ENCODE assay signal across 8 mouse cellular contexts in genomic region chr1:153173276-153173675, GRCm38 (mm10). TPM values are rescaled to one million over a fixed set of nuclear protein-coding genes. Genes with fewer than 3 reads are reported as not detected.
DNase-seq lines count a peak whose midpoint lies in the region; ATAC-seq and TF ChIP-seq lines count a peak whose summit lies in the region.
"Had no signal": no experiment of that assay in that cellular context is flagged by ENCODE, and none has a peak within 500 bp of the region (broad histone marks: within the 10 kb centered on the region; RNA-seq: fewer than 3 reads in every experiment).

No protein-coding gene starts in this region.

- DNase-seq in lung, adult 18-20 months: no peak
- peak; percentile 91 for DNase-seq in adrenal gland, postnatal 14 days
- peak; percentile 46 to 51 for DNase-seq in heart, postnatal 10 days
- peak; percentile 79 for DNase-seq in skeletal muscle tissue, adult 2 months (ENCODE audit: low read depth, low spot score)
- DNase-seq in spleen, postnatal 14 days (ENCODE audit: low spot score in 2 of 2): no peak
- DNase-seq: spleen, adult 18-20 months had no signal

- no peak overlapping the region for H3K9ac ChIP-seq in lung, embryonic 16.5 days (ENCODE audit: low read length)
- H3K9ac ChIP-seq in intestine, postnatal 0 days (ENCODE audit: low read depth, low read length): no peak overlapping the region

- peak overlapping the region; percentile 92 for H3K27ac ChIP-seq in lung, embryonic 16.5 days (ENCODE audit: low read length)
- H3K27ac ChIP-seq in intestine, postnatal 0 days (ENCODE audit: low read depth, low read length): no peak overlapping the region

- 30% methylated on average over 3 of the region's 3 CpGs for WGBS in lung, embryonic 16.5 days
- 76% methylated on average over 3 of the region's 3 CpGs for WGBS in intestine, postnatal 0 days

- no peaks in the 10 kb centered on the region for H3K9me3 ChIP-seq in lung, embryonic 16.5 days (ENCODE audit: control insufficient read depth, low read length)
- no peaks in the 10 kb centered on the region for H3K9me3 ChIP-seq in intestine, postnatal 0 days (ENCODE audit: control insufficient read depth)

- H3K4me1 ChIP-seq in lung, embryonic 16.5 days (replicated peaks; ENCODE audit: control insufficient read depth, insufficient read depth, low read length): peaks cover 24% of the 10 kb centered on the region
- no peaks in the 10 kb centered on the region for H3K4me1 ChIP-seq in intestine, postnatal 0 days (replicated peaks; ENCODE audit: control insufficient read depth, insufficient read depth, low read length)

- intact Hi-C loops in heart, postnatal 10 days (cut with DNase I): no loop called here

- no peak overlapping the region for H3K4me3 ChIP-seq in lung, embryonic 16.5 days (ENCODE audit: low read length)
- no peak overlapping the region for H3K4me3 ChIP-seq in intestine, postnatal 0 days (ENCODE audit: low read depth, low read length)

- ATAC-seq in lung, embryonic 16.5 days (ENCODE audit: low read depth): peak; percentile 46; the same call in 1 of the 2 replicates
- no peak for ATAC-seq in intestine, postnatal 0 days

- no peak overlapping the region for H3K4me2 ChIP-seq in lung, embryonic 16.5 days (ENCODE audit: low read depth, low read length)
- no peak overlapping the region for H3K4me2 ChIP-seq in intestine, postnatal 0 days (replicated peaks; ENCODE audit: low read depth)

- no peak for TF ChIP-seq CTCF in intestine, postnatal 0 days (IDR thresholded peaks at IDR 0.05; ENCODE audit: low read depth)

- no peaks in the 10 kb centered on the region for H3K36me3 ChIP-seq in lung, embryonic 16.5 days (ENCODE audit: control insufficient read depth, insufficient read depth, low read length)
- H3K36me3 ChIP-seq in intestine, postnatal 0 days (ENCODE audit: control insufficient read depth, insufficient read depth): no peaks in the 10 kb centered on the region

- no peaks in the 10 kb centered on the region for H3K27me3 ChIP-seq in lung, embryonic 16.5 days (ENCODE audit: control insufficient read depth, insufficient read depth, low read depth, low read length)
- no peaks in the 10 kb centered on the region for H3K27me3 ChIP-seq in intestine, postnatal 0 days (replicated peaks; ENCODE audit: control insufficient read depth, insufficient read depth, low read length)

RNA-seq across cellular contexts. Expression of gene Lamc2, which starts 13.0 kb away (rescaled TPM):
- polyA plus RNA-seq in lung, embryonic 16.5 days (2015; fragmentation: Nextera tagmentation; extraction: Ambion mirVana): 71.8 and 76.1 TPM in 2 replicates
- 0.70 and 2.1 TPM in 2 replicates for total RNA-seq in adrenal gland, postnatal 14 days (2021)
- total RNA-seq in heart, postnatal 10 days (2021): 10 to 100 TPM in 1 of 2 experiments, 1 to 10 TPM in 1; 9.2 to 13.4 TPM
- 3.3 and 3.6 TPM in 2 replicates for polyA plus RNA-seq in intestine, postnatal 0 days (2015; fragmentation: Nextera tagmentation; extraction: Ambion mirVana)

Comparison
In these comparisons a context has a peak if more than half of its experiments do, and no peak if none do; other contexts are left out.
1. DNase-seq: peak in adrenal gland, postnatal 14 days (single experiment), heart, postnatal 10 days (2 of 2) and skeletal muscle tissue, adult 2 months (single experiment); none in lung, adult 18-20 months (0 of 2) and spleen, postnatal 14 days (0 of 2).